ENCODE assay signal across 17 mouse cellular contexts in the genomic region with DNA sequence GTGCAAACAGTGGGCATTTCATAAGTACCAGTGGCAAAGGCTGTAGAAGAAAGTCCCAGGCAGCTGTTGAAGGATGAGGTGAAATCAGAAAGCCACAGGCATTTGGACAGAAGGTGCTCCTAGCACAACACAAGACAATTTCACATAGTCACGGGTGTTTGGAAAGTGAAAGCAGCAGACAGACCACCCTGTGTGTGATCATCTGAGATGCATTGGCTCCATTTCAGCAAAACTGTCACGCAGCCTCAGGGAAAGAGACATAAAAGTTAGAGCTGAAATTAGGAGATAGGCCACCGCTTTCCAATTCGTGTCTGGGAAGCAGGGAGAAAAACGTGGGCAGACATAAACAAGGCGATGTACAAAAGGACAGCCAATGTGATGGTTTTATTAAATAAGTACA.
DNase-seq lines count a peak whose midpoint lies in the region; ATAC-seq lines count a peak whose summit lies in the region.
"Had no signal": no experiment of that assay in that cellular context is flagged by ENCODE, and none has a peak within 500 bp of the region (broad histone marks: within the 10 kb centered on the region; RNA-seq: fewer than 3 reads in every experiment).

No protein-coding gene starts in this region.

- no peak overlapping the region for H3K9ac ChIP-seq in forebrain, embryonic 15.5 days (replicated peaks)
- no peak overlapping the region for H3K9ac ChIP-seq in forebrain, embryonic 13.5 days
- H3K9ac ChIP-seq in neural tube, embryonic 14.5 days (replicated peaks; ENCODE audit: low read depth, low read length): no peak overlapping the region
- no peak overlapping the region for H3K9ac ChIP-seq in neural tube, embryonic 15.5 days (replicated peaks)
- H3K9ac ChIP-seq: embryonic facial prominence, embryonic 15.5 days had no signal

- no peak overlapping the region for H3K4me3 ChIP-seq in forebrain, embryonic 15.5 days
- no peak overlapping the region for H3K4me3 ChIP-seq in forebrain, embryonic 13.5 days
- no peak overlapping the region for H3K4me3 ChIP-seq in neural tube, embryonic 14.5 days (ENCODE audit: low read depth, low read length)
- H3K4me3 ChIP-seq in neural tube, embryonic 15.5 days (replicated peaks): no peak overlapping the region
- H3K4me3 ChIP-seq: embryonic facial prominence, embryonic 15.5 days; gastrocnemius, adult 2 months; limb, embryonic 10.5 days; midbrain, embryonic 10.5 days had no signal

- H3K36me3 ChIP-seq in forebrain, embryonic 15.5 days: no peaks in the 10 kb centered on the region
- no peaks in the 10 kb centered on the region for H3K36me3 ChIP-seq in forebrain, embryonic 13.5 days (ENCODE audit: poor library complexity, severe bottlenecking)
- H3K36me3 ChIP-seq in neural tube, embryonic 14.5 days (ENCODE audit: control insufficient read depth, insufficient read depth, low read length): no peaks in the 10 kb centered on the region
- no peaks in the 10 kb centered on the region for H3K36me3 ChIP-seq in neural tube, embryonic 15.5 days
- H3K36me3 ChIP-seq: embryonic facial prominence, embryonic 15.5 days; limb, embryonic 10.5 days; midbrain, embryonic 10.5 days had no signal

- no peak overlapping the region for H3K4me2 ChIP-seq in forebrain, embryonic 15.5 days (replicated peaks)
- H3K4me2 ChIP-seq in forebrain, embryonic 13.5 days: no peak overlapping the region
- no peak overlapping the region for H3K4me2 ChIP-seq in neural tube, embryonic 14.5 days (ENCODE audit: low read depth, low read length)
- H3K4me2 ChIP-seq in neural tube, embryonic 15.5 days: no peak overlapping the region
- H3K4me2 ChIP-seq: embryonic facial prominence, embryonic 15.5 days; liver, embryonic 11.5 days had no signal

- ATAC-seq in forebrain, embryonic 15.5 days (replicated peaks): 0 out of 2 replicates have a peak, but pooled peaks have one; percentile 48
- ATAC-seq in forebrain, embryonic 13.5 days: no peak
- ATAC-seq in neural tube, embryonic 14.5 days (ENCODE audit: low read depth): peak; percentile 34; the same call in 1 of the 2 replicates
- no peak for ATAC-seq in neural tube, embryonic 15.5 days (ENCODE audit: low FRiP score)
- ATAC-seq: inflammation-experienced regulatory T-cells, adult 6 months had no signal

- DNase-seq in layer of hippocampus, postnatal 14 days (ENCODE audit: low spot score in 2 of 2): peak; percentile 5 to 24
- DNase-seq in layer of hippocampus, postnatal 36 days: no peak
- DNase-seq in MN1 (ENCODE audit: low spot score): no peak
- DNase-seq: gastrocnemius, adult 2 months; heart, adult 18-20 months; heart, postnatal 4 days; kidney, adult 8-10 months; lung, postnatal 4 days had no signal

- H3K4me1 ChIP-seq in forebrain, embryonic 15.5 days: no peaks in the 10 kb centered on the region
- H3K4me1 ChIP-seq in forebrain, embryonic 13.5 days: no peaks in the 10 kb centered on the region
- H3K4me1 ChIP-seq in neural tube, embryonic 14.5 days (ENCODE audit: control insufficient read depth, insufficient read depth, low read length): no peaks in the 10 kb centered on the region
- no peaks in the 10 kb centered on the region for H3K4me1 ChIP-seq in neural tube, embryonic 15.5 days
- H3K4me1 ChIP-seq: embryonic facial prominence, embryonic 15.5 days; limb, embryonic 10.5 days; midbrain, embryonic 10.5 days had no signal

- no peaks in the 10 kb centered on the region for H3K27me3 ChIP-seq in forebrain, embryonic 15.5 days
- no peaks in the 10 kb centered on the region for H3K27me3 ChIP-seq in forebrain, embryonic 13.5 days
- no peaks in the 10 kb centered on the region for H3K27me3 ChIP-seq in neural tube, embryonic 14.5 days (ENCODE audit: control insufficient read depth, insufficient read depth, low read length)
- no peaks in the 10 kb centered on the region for H3K27me3 ChIP-seq in neural tube, embryonic 15.5 days (replicated peaks)
- H3K27me3 ChIP-seq: embryonic facial prominence, embryonic 15.5 days had no signal

- no peaks in the 10 kb centered on the region for H3K9me3 ChIP-seq in forebrain, embryonic 15.5 days
- no peaks in the 10 kb centered on the region for H3K9me3 ChIP-seq in forebrain, embryonic 13.5 days (replicated peaks)
- H3K9me3 ChIP-seq in neural tube, embryonic 14.5 days (ENCODE audit: control insufficient read depth, low read length): no peaks in the 10 kb centered on the region
- no peaks in the 10 kb centered on the region for H3K9me3 ChIP-seq in neural tube, embryonic 15.5 days (replicated peaks)
- H3K9me3 ChIP-seq: embryonic facial prominence, embryonic 15.5 days; limb, embryonic 10.5 days; midbrain, embryonic 10.5 days had no signal

- H3K27ac ChIP-seq in forebrain, embryonic 15.5 days (replicated peaks): no peak overlapping the region
- H3K27ac ChIP-seq in forebrain, embryonic 13.5 days: no peak overlapping the region
- H3K27ac ChIP-seq in neural tube, embryonic 14.5 days (ENCODE audit: low read depth, low read length): no peak overlapping the region
- H3K27ac ChIP-seq in neural tube, embryonic 15.5 days (replicated peaks): no peak overlapping the region
- H3K27ac ChIP-seq: embryonic facial prominence, embryonic 15.5 days; gastrocnemius, adult 2 months; limb, embryonic 10.5 days; midbrain, embryonic 10.5 days had no signal

- 62% methylated on average over 6 of the region's 6 CpGs for WGBS in forebrain, embryonic 15.5 days
- 76% methylated on average over 6 of the region's 6 CpGs for WGBS in forebrain, embryonic 13.5 days
- 51% methylated on average over 6 of the region's 6 CpGs for WGBS in neural tube, embryonic 14.5 days
- WGBS in neural tube, embryonic 15.5 days: 49% methylated on average over 6 of the region's 6 CpGs

Comparison
In these comparisons a context has a peak if more than half of its experiments do, and no peak if none do; other contexts are left out.
1. ATAC-seq: peak in forebrain, embryonic 15.5 days (single experiment) and neural tube, embryonic 14.5 days (single experiment); none in forebrain, embryonic 13.5 days (single experiment) and neural tube, embryonic 15.5 days (single experiment).
2. DNase-seq: peak in layer of hippocampus, postnatal 14 days (2 of 2); none in layer of hippocampus, postnatal 36 days (0 of 2) and MN1 (single experiment).